Mouse (Mus musculus) lung, postnatal 0 days (tissue): ENCODE measurements around the gene Neu3. TPM values are rescaled to one million over a fixed set of nuclear protein-coding genes. Genes with fewer than 3 reads are reported as not detected.
A peak's percentile ranks its signal among the peaks of the same experiment; 100 is the strongest.

ENCODE experiments used
- ATAC-seq: fragments of 200-750 bp; cut with Nextera tagmentation; 2 replicates; pipeline ENCODE4 v1.8.0; 2017; ENCODE audit warnings: moderate library complexity
- DNase-seq: peaks from one replicate; pipeline ENCODE4 v3.0.0-alpha.2; 2016; ENCODE audit warnings: low spot score
- H3K27ac ChIP-seq: fragments of 300-500 bp; sonication (generic); 2 replicates; pipeline ENCODE4 v1.5.1; 2014; ENCODE audit warnings: antibody characterized with exemption, mild to moderate bottlenecking, low read length, mixed read lengths
- H3K27me3 ChIP-seq: fragments of 300-500 bp; sonication (generic); replicated peaks from 2 replicates; pipeline ENCODE4 v1.6.1; 2014; ENCODE audit warnings: low read length, mixed read lengths; ENCODE audit not compliant: insufficient read depth
- H3K36me3 ChIP-seq: fragments of 300-500 bp; sonication (generic); 2 replicates; pipeline ENCODE4 v1.6.1; 2014; ENCODE audit warnings: low read length, mixed read lengths; ENCODE audit not compliant: insufficient read depth
- H3K4me1 ChIP-seq: fragments of 300-500 bp; sonication (generic); 2 replicates; pipeline ENCODE4 v1.6.1; 2014; ENCODE audit warnings: antibody characterized with exemption, low read depth, low read length, mixed read lengths; ENCODE audit not compliant: insufficient read depth
- H3K4me2 ChIP-seq: fragments of 300-500 bp; sonication (generic); replicated peaks from 2 replicates; pipeline ENCODE4 v1.6.1; 2014; ENCODE audit warnings: low read depth, mild to moderate bottlenecking, low read length, moderate library complexity, mixed read lengths
- H3K4me3 ChIP-seq: fragments of 300-500 bp; sonication (generic); 2 replicates; pipeline ENCODE4 v1.5.1; 2014; ENCODE audit warnings: low read depth, low read length
- H3K9ac ChIP-seq: fragments of 300-500 bp; sonication (generic); replicated peaks from 2 replicates; pipeline ENCODE4 v1.6.1; 2014; ENCODE audit warnings: low read depth, mild to moderate bottlenecking
- H3K9me3 ChIP-seq: fragments of 300-500 bp; sonication (generic); 2 replicates; pipeline ENCODE4 v1.6.1; 2016; ENCODE audit warnings: low read length, mixed read lengths
- CTCF ChIP-seq: IDR thresholded peaks from 2 replicates; pipeline ENCODE4 v1.5.1; 2016; ENCODE audit warnings: antibody characterized with exemption, mild to moderate bottlenecking
- EP300 ChIP-seq: IDR thresholded peaks from 2 replicates; pipeline ENCODE4 v1.6.1; 2016; ENCODE audit warnings: antibody characterized with exemption, mild to moderate bottlenecking, control low read depth
- WGBS: fragments of 180-500 bp; shearing (Covaris S2); extraction: QIAGEN DNeasy Blood & Tissue Kit; methylation state at CpG from one replicate; pipeline ENCODE4 v1.1.7; 2014; 5-methylcytosine and 5-hydroxymethylcytosine counted together
- polyA plus RNA-seq: library from polyadenylated mRNA; unstranded; fragments of >200 nt; fragmentation: Nextera tagmentation; extraction: Ambion mirVana; gene quantifications from 2 replicates; pipeline ENCODE4 v1.2.1, GENCODE M21; 2015

The Neu3 gene
- polyA plus RNA-seq, 1 experiment from 2014 or later, result 7.6 TPM

DNA sequence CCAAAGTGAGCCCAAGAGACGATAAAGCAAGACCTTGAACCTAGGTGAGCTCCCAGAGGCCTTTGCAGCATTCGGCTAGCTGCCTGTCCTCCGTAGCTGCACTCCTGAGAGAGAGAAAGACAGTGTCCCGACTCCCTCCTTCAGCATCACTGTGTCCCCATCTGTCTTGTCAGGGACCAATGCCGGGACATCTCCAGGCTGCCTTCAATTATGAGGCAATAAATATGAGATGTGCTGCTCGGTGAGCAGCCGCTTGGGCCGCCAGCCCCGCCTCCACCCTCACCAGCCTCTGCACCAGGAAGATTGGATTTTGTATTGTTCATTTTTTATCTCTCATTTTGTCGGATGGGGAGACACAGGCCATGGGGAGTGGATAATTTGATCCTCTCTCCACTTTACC, 37.4 kb downstream of the Neu3 start:
- H3K9ac ChIP-seq, result no peak overlapping the region
- WGBS, result 68% methylated on average over 10 of the region's 10 CpGs
- no peak overlapping the region for H3K27ac ChIP-seq

DNA sequence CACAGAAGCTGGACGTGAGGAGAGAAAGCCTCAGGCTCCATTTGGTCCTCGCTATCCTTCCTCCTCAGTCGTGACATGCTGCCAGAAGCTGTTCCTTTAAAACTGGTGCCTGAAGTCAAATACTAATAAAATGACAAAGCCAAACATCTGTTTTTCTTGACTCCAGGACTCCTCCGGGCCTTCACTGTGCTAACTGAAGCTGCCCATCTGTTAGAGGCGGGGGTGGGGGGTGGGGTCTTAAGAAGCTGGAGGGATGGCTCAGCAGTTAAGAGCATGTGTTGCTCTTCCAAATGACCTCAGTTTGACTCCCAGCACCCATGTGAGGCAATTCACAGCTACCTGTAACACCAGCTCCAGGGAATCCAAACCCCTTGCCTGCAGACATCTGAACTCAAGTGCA, 39.7 kb downstream of the Neu3 start:
- H3K4me3 ChIP-seq, result no peak overlapping the region
- no peak overlapping the region for H3K9ac ChIP-seq
- TF ChIP-seq EP300 (no peak), CTCF (no peak)
- 40% methylated on average over 5 of the region's 5 CpGs for WGBS
- H3K27me3 ChIP-seq, result no peaks in the 10 kb centered on the region
- ATAC-seq, result peak; percentile 41
- H3K4me2 ChIP-seq, result no peak overlapping the region
- H3K27ac ChIP-seq, result no peak overlapping the region
- no peaks in the 10 kb centered on the region for H3K9me3 ChIP-seq
- no peaks in the 10 kb centered on the region for H3K36me3 ChIP-seq
- DNase-seq, result peak; percentile 52
- no peaks in the 10 kb centered on the region for H3K4me1 ChIP-seq

More for the DNA sequence above, 37.4 kb downstream of the Neu3 start:
- no peak for ATAC-seq
- no peak for DNase-seq
- no peaks in the 10 kb centered on the region for H3K9me3 ChIP-seq
- H3K36me3 ChIP-seq, result no peaks in the 10 kb centered on the region
- H3K4me3 ChIP-seq, result no peak overlapping the region
- no peak overlapping the region for H3K4me2 ChIP-seq
- no peaks in the 10 kb centered on the region for H3K4me1 ChIP-seq
- H3K27me3 ChIP-seq, result no peaks in the 10 kb centered on the region
- no peak for TF ChIP-seq CTCF
- no peak for TF ChIP-seq EP300

DNA sequence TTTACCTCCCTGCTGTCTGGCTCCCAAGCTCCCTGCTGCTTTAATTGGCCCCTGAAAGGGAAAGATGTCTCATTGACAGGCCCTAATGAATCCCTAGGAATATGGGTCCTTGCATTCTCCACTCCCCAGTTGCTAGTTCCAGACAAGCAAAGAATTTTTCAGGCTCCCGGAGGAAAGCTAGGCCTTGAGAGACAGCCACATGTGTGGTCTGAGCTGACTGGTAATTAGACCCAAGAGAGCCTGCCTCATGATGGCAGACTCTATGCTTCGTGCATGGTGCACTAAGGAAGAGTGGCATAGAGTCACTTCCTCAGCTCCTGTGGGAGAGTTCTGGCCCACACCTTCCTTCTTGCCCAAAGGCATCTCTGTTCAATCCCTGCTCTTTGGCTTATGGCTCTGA, 40.3 kb downstream of the Neu3 start:
- Histone ChIP-seq H3K9me3 (no peaks in the 10 kb centered on the region), H3K4me2 (no peak overlapping the region), H3K36me3 (no peaks in the 10 kb centered on the region), H3K4me3 (no peak overlapping the region), H3K27ac (no peak overlapping the region), H3K9ac (no peak overlapping the region), H3K27me3 (no peaks in the 10 kb centered on the region), H3K4me1 (no peaks in the 10 kb centered on the region)
- ATAC-seq (no peak), DNase-seq (no peak)
- 55% methylated on average over 2 of the region's 2 CpGs for WGBS
- TF ChIP-seq CTCF (no peak), EP300 (no peak)

DNA sequence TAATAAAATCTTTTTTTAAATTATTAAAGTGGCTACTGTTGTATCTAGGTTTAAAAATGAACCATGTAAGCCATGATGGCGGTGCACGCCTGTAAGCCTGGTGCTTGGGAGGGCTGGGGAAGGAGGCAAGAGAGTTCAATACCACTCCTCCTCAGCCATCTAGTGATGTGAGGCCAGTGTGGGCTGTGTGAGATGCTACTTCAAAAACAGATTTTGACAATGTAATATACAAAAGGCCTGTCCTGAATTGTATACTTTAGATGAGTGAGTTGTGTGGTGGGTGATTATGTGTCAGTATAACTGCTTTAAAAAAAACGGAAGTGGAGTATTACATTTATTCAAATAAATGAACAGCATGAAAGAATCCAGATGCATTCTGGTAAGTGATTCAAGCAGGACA, 41.4 kb downstream of the Neu3 start:
- no peak overlapping the region for H3K4me2 ChIP-seq
- no peaks in the 10 kb centered on the region for H3K4me1 ChIP-seq
- no peak overlapping the region for H3K9ac ChIP-seq
- no peak overlapping the region for H3K27ac ChIP-seq
- H3K27me3 ChIP-seq, result no peaks in the 10 kb centered on the region
- no peak for ATAC-seq
- no peaks in the 10 kb centered on the region for H3K9me3 ChIP-seq
- DNase-seq, result no peak
- WGBS, result 82% methylated on average over 3 of the region's 3 CpGs
- TF ChIP-seq EP300, result no peak
- no peak for TF ChIP-seq CTCF
- H3K4me3 ChIP-seq, result no peak overlapping the region
- no peaks in the 10 kb centered on the region for H3K36me3 ChIP-seq

DNA sequence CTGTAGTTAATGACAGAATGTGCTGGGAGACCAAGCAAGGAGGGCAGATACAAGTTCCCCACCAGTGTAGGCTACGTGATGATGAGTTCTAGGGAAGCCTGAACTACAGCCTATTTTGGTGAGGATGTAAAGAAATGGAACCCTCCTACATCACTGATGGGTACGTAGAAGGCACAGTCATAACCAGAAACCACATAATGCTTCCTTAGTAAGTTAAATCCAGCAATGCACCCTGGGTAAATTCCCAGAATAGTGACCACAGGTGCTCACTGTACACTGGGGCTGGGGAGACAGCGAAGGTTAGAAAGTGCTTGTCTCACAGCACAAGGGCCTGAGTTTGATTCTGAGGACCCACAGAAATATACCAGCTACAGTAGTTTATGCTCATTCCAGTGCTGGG, 42.7 kb downstream of the Neu3 start:
- H3K9ac ChIP-seq, result no peak overlapping the region
- no peak overlapping the region for H3K27ac ChIP-seq
- TF ChIP-seq CTCF (no peak), EP300 (no peak)
- WGBS, result 76% methylated on average over 3 of the region's 3 CpGs
- no peaks in the 10 kb centered on the region for H3K4me1 ChIP-seq
- no peaks in the 10 kb centered on the region for H3K36me3 ChIP-seq
- no peaks in the 10 kb centered on the region for H3K9me3 ChIP-seq
- H3K4me3 ChIP-seq, result no peak overlapping the region
- ATAC-seq (no peak), DNase-seq (no peak)
- H3K4me2 ChIP-seq, result no peak overlapping the region
- no peaks in the 10 kb centered on the region for H3K27me3 ChIP-seq

DNA sequence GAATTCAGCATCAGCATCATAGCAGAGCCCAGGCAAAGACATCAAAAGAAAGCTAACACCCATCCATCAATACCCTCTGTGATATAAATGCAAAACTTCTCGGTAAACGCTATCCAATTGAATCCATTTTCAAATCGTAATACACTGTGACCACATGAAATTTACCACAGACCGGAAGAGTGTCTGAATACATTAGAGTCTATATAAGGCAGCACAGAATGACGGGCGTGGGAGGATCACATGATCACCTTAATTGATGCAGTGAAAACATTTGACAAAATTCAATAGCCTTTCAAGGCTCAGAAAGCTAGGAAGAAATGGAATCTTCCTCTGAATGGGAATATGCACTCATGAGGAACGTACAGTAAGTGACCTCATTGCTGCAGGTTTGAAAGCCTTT, 44.8 kb downstream of the Neu3 start:
- H3K4me1 ChIP-seq, result no peaks in the 10 kb centered on the region
- no peaks in the 10 kb centered on the region for H3K9me3 ChIP-seq
- H3K4me3 ChIP-seq, result no peak overlapping the region
- DNase-seq (no peak), ATAC-seq (no peak)
- no peak overlapping the region for H3K4me2 ChIP-seq
- H3K36me3 ChIP-seq, result no peaks in the 10 kb centered on the region
- TF ChIP-seq CTCF, result no peak
- no peak for TF ChIP-seq EP300
- 87% methylated on average over 7 of the region's 7 CpGs for WGBS
- H3K9ac ChIP-seq, result no peak overlapping the region
- no peaks in the 10 kb centered on the region for H3K27me3 ChIP-seq
- no peak overlapping the region for H3K27ac ChIP-seq

DNA sequence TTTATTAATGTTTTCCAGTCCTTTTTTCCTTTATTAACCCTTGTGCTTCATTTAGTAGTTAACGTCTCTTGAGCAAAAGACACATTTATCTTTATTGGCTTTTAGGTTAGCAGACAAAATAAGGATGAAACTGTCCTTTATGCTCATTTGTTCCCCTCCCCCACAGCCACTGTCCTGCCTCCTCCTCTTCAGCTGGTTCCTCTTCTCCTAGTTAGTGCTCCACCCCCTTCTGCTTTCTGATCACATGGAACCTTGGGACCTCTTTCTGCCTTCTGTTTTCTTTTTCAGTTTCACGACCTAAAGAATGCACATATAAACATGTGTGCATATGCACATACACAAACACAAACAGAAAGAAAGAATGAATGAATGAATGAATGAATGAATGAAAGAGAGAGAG, 46.3 kb downstream of the Neu3 start:
- peak; percentile 27 for DNase-seq
- Histone ChIP-seq H3K27ac (no peak overlapping the region), H3K4me2 (no peak overlapping the region), H3K36me3 (no peaks in the 10 kb centered on the region), H3K4me3 (no peak overlapping the region), H3K27me3 (no peaks in the 10 kb centered on the region), H3K4me1 (no peaks in the 10 kb centered on the region), H3K9me3 (no peaks in the 10 kb centered on the region), H3K9ac (no peak overlapping the region)
- TF ChIP-seq EP300 (no peak), CTCF (no peak)
- ATAC-seq, result no peak
- WGBS, result 54% methylated on average over 2 of the region's 2 CpGs
